Mouse (Mus musculus): Measurements from ENCODE around the gene Thap4. TPM values are rescaled to one million over a fixed set of nuclear protein-coding genes. Genes with fewer than 3 reads are reported as not detected.

Thap4 gene
- polyA plus RNA-seq, 1 experiment from 2014 or later = 55.2 TPM

GRCm38 (mm10) chr1:93656325-93657024, 98.2 kb downstream of the Thap4 start:
- no peaks in the 10 kb centered on the region for H3K4me1 ChIP-seq
- 60% methylated on average over 7 of the region's 7 CpGs for WGBS
- H3K4me2 ChIP-seq (replicated peaks) = no peak overlapping the region
- peaks cover 6% of the 10 kb centered on the region; the same call in 1 of the 2 replicates for H3K9me3 ChIP-seq
- no peak overlapping the region for H3K27ac ChIP-seq
- no peak for ATAC-seq (ENCODE audit: low FRiP score, low read depth)
- H3K4me3 ChIP-seq = no peak overlapping the region
- H3K27me3 ChIP-seq = no peaks in the 10 kb centered on the region
- no peaks in the 10 kb centered on the region for H3K36me3 ChIP-seq
- no peak overlapping the region for H3K9ac ChIP-seq

GRCm38 (mm10) chr1:93654798-93655197, 99.9 kb downstream of the Thap4 start:
- Histone ChIP-seq H3K4me3 (no peak overlapping the region), H3K27ac (no peak overlapping the region), H3K9ac (no peak overlapping the region), H3K36me3 (no peaks in the 10 kb centered on the region), H3K4me2 (replicated peaks) (no peak overlapping the region), H3K9me3 (no peaks in the 10 kb centered on the region), H3K4me1 (no peaks in the 10 kb centered on the region), H3K27me3 (no peaks in the 10 kb centered on the region)
- no peak for ATAC-seq (ENCODE audit: low FRiP score, low read depth)
- 83% methylated on average over 2 of the region's 2 CpGs for WGBS

- no peaks in the 10 kb centered on the region for H3K4me1 ChIP-seq
- no peak overlapping the region for H3K9ac ChIP-seq
- no peak for ATAC-seq (ENCODE audit: low FRiP score, low read depth)
- no peaks in the 10 kb centered on the region for H3K9me3 ChIP-seq
- no peak overlapping the region for H3K4me3 ChIP-seq
- 58% methylated on average over 2 of the region's 2 CpGs for WGBS
- H3K4me2 ChIP-seq (replicated peaks) = no peak overlapping the region
- no peaks in the 10 kb centered on the region for H3K27me3 ChIP-seq
- H3K36me3 ChIP-seq = no peaks in the 10 kb centered on the region
- no peak overlapping the region for H3K27ac ChIP-seq
These were observed 100.4 kb downstream of the Thap4 start for GRCm38 (mm10) chr1:93654275-93654674.

Other genes starting within 250 kb of the Thap4 start
- gene Farp2, start 242.8 kb downstream of the Thap4 start, polyA plus RNA-seq (2015; fragmentation: Nextera tagmentation; extraction: Ambion mirVana) = 7.0 and 8.0 TPM in 2 replicates
- 200 and 212 TPM in 2 replicates for gene Stk25, start 96.2 kb downstream of the Thap4 start, polyA plus RNA-seq (2015; fragmentation: Nextera tagmentation; extraction: Ambion mirVana)
- 25.5 and 26.5 TPM in 2 replicates for gene Bok, start 69.2 kb downstream of the Thap4 start, polyA plus RNA-seq (2015; fragmentation: Nextera tagmentation; extraction: Ambion mirVana)
- 88.0 and 99.4 TPM in 2 replicates for gene Atg4b, start 3.4 kb downstream of the Thap4 start, polyA plus RNA-seq (2015; fragmentation: Nextera tagmentation; extraction: Ambion mirVana)
- gene Dtymk, start 47.1 kb upstream of the Thap4 start, polyA plus RNA-seq (2015; fragmentation: Nextera tagmentation; extraction: Ambion mirVana) = 251 and 255 TPM in 2 replicates
- gene Ing5, start 49.1 kb upstream of the Thap4 start, polyA plus RNA-seq (2015; fragmentation: Nextera tagmentation; extraction: Ambion mirVana) = 15.1 and 15.6 TPM in 2 replicates
- gene D2hgdh, start 70.0 kb upstream of the Thap4 start, polyA plus RNA-seq (2015; fragmentation: Nextera tagmentation; extraction: Ambion mirVana) = 17.3 and 18.4 TPM in 2 replicates
- 0.17 TPM in 1 of 2 replicates, not detected in the other for gene Gal3st2, start 106.4 kb upstream of the Thap4 start, polyA plus RNA-seq (2015; fragmentation: Nextera tagmentation; extraction: Ambion mirVana)
- gene Gal3st2b, start 163.4 kb upstream of the Thap4 start, polyA plus RNA-seq (2015; fragmentation: Nextera tagmentation; extraction: Ambion mirVana) = 0.13 TPM in 1 of 2 replicates, not detected in the other
- gene Gal3st2c, start 235.6 kb upstream of the Thap4 start, polyA plus RNA-seq (2015; fragmentation: Nextera tagmentation; extraction: Ambion mirVana) = not detected in 2 replicates

Data from limb, embryonic 13.5 days (tissue).